Mouse (Mus musculus): ENCODE results near the gene Fahd2a. TPM values are rescaled to one million over a fixed set of nuclear protein-coding genes. Genes with fewer than 3 reads are reported as not detected.

The Fahd2a gene
- polyA plus RNA-seq, 1 experiment from 2014 or later = 20.7 TPM

DNA sequence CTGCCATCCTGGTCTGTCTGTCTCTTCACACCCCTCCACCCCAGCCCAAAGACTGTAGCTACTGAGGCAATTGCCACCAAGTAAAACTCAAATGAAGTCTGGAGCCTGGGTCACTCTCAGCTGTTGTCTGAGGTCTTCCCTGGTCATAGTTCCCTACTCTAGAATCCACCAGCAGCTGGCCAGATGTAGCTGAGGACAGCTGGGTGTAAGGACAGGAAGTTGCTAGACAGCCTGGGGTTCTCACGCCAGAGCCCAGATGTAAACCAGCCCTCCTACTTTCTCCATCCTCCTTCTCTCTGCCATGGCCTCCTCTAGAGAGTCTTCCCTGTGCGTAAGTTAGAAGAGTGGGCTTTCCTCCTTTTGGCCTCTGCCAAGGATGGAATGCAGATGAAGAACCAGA lies 56.8 kb downstream of the Fahd2a start:
- 74% methylated on average over 2 of the region's 2 CpGs for WGBS
- Histone ChIP-seq H3K4me1 (ENCODE audit: control insufficient read depth, insufficient read depth, low read length) (0 out of 2 replicates have a peak, but pooled peaks cover 3% of the 10 kb centered on the region), H3K9me3 (ENCODE audit: control insufficient read depth, low read length) (no peaks in the 10 kb centered on the region), H3K27me3 (ENCODE audit: control insufficient read depth, insufficient read depth, low read length) (no peaks in the 10 kb centered on the region), H3K27ac (replicated peaks; ENCODE audit: low read depth, low read length) (no peak overlapping the region), H3K4me2 (ENCODE audit: low read depth, severe bottlenecking) (no peak overlapping the region), H3K9ac (ENCODE audit: low read length) (no peak overlapping the region), H3K4me3 (ENCODE audit: low read depth, low read length) (no peak overlapping the region), H3K36me3 (ENCODE audit: control insufficient read depth, insufficient read depth, low read length) (no peaks in the 10 kb centered on the region)
- no peak for ATAC-seq (ENCODE audit: insufficient number of reproducible peaks, low FRiP score, low TSS enrichment, low read depth)
- no peak for DNase-seq (ENCODE audit: low spot score)

Other genes with a start within 250 kb of the Fahd2a start
- 1.9 and 2.1 TPM in 2 replicates for gene 1810024B03Rik, start 236.3 kb downstream of the Fahd2a start, polyA plus RNA-seq (2014; fragmentation: Nextera tagmentation; extraction: Ambion mirVana)
- 100 and 120 TPM in 2 replicates for gene Snrnp200, start 236.2 kb downstream of the Fahd2a start, polyA plus RNA-seq (2014; fragmentation: Nextera tagmentation; extraction: Ambion mirVana)
- gene Ciao1, start 196.7 kb downstream of the Fahd2a start, polyA plus RNA-seq (2014; fragmentation: Nextera tagmentation; extraction: Ambion mirVana) = 61.2 and 62.8 TPM in 2 replicates
- 17.0 and 20.8 TPM in 2 replicates for gene Tmem127, start 196.7 kb downstream of the Fahd2a start, polyA plus RNA-seq (2014; fragmentation: Nextera tagmentation; extraction: Ambion mirVana)
- 77.8 and 83.2 TPM in 2 replicates for gene Stard7, start 174.3 kb downstream of the Fahd2a start, polyA plus RNA-seq (2014; fragmentation: Nextera tagmentation; extraction: Ambion mirVana)
- 5.8 and 6.5 TPM in 2 replicates for gene Dusp2, start 108.4 kb downstream of the Fahd2a start, polyA plus RNA-seq (2014; fragmentation: Nextera tagmentation; extraction: Ambion mirVana)
- not detected in 2 replicates for gene Astl, start 105.9 kb downstream of the Fahd2a start, polyA plus RNA-seq (2014; fragmentation: Nextera tagmentation; extraction: Ambion mirVana)
- gene Adra2b, start 81.4 kb downstream of the Fahd2a start, polyA plus RNA-seq (2014; fragmentation: Nextera tagmentation; extraction: Ambion mirVana) = 2.2 and 2.6 TPM in 2 replicates
- gene Gpat2, start 19.4 kb downstream of the Fahd2a start, polyA plus RNA-seq (2014; fragmentation: Nextera tagmentation; extraction: Ambion mirVana) = 0.09 TPM in 1 of 2 replicates, not detected in the other
- 2.2 and 2.6 TPM in 2 replicates for gene Kcnip3, start 77.5 kb upstream of the Fahd2a start, polyA plus RNA-seq (2014; fragmentation: Nextera tagmentation; extraction: Ambion mirVana)
- 1.5 and 1.6 TPM in 2 replicates for gene Prom2, start 96.9 kb upstream of the Fahd2a start, polyA plus RNA-seq (2014; fragmentation: Nextera tagmentation; extraction: Ambion mirVana)
- gene Zfp661, start 142.5 kb upstream of the Fahd2a start, polyA plus RNA-seq (2014; fragmentation: Nextera tagmentation; extraction: Ambion mirVana) = 5.5 and 7.2 TPM in 2 replicates
- gene Mrps5, start 142.7 kb upstream of the Fahd2a start, polyA plus RNA-seq (2014; fragmentation: Nextera tagmentation; extraction: Ambion mirVana) = 161 and 164 TPM in 2 replicates
- 0.09 and 0.20 TPM in 2 replicates for gene Mal, start 212.1 kb upstream of the Fahd2a start, polyA plus RNA-seq (2014; fragmentation: Nextera tagmentation; extraction: Ambion mirVana)